Mouse (Mus musculus) adrenal gland, postnatal 36 days (tissue): ENCODE measurements at regions not wholly inside any gene's neighbourhood (a gene's known extent, or its start where the extent isn't known, plus 50 kb on each side); places are given as distances from the start of the nearest gene placed in this dataset.

Experiments
- DNase-seq, 2 experiments: peaks; one replicate each; pipeline ENCODE4 v3.0.0; 2021; ENCODE audit warnings: mixed read lengths in 1 of 2

DNA sequence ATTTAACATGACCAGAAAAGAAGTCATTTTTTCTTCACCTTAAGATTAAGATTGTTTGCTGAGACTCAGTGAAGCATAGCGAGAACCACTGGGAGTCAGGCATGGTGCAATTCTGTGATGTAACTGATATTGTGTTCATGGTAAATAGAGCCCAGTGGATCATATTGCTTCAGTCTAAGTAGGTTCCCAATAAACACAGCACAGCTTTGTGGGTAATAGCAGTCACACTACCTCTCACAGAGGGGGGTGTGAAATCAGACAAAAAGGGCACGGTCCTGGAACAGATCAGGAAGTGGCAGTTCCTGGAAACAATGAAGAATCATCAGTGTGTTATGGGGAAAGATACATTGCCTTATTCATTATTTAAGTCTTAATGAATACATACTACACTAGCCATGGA is 84.1 kb upstream of the Nampt start:
- no peak for DNase-seq

GRCm38 (mm10) chr12:32741465-32741864 is 77.9 kb upstream of the Nampt start:
- DNase-seq: no peak

DNA sequence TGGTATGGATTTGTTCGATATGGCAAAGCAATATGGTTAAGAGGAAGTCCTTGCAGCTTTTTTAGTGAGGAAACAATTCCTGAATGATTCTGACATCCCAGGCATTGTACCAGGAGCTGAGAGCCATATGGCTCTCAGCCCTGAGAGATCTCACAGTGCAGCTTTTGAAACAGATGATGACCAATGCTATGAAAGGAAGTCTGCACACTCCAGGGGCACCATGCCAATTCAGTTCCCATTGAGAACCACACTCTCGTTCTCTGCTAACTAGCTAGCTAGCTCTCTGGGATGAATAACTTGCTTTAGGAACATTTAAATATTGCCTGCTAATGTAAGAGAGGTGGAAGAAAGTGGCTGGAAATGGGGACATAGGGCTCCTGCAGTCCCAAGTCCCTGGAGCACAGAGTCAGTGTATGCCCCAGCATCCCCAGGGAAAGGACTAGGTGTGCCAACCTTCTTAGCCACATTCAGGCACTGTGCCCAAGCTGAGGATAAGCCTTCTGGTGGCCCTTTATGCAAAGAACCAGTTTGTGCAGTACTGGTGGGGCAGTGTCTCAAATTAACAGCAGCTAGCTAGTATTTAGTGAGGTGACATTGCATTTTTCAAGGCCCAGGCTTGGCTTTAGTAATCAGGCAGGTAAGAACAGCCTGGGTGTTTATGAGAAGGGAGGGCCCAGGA is 61.8 kb upstream of the Nampt start:
- DNase-seq: peak in 1 of 2 experiments; percentile 25

GRCm38 (mm10) chr12:32758150-32758549 is 61.2 kb upstream of the Nampt start:
- DNase-seq: no peak

- DNase-seq: no peak
Measured at GRCm38 (mm10) chr12:32760627-32761026, 58.7 kb upstream of the Nampt start.

DNA sequence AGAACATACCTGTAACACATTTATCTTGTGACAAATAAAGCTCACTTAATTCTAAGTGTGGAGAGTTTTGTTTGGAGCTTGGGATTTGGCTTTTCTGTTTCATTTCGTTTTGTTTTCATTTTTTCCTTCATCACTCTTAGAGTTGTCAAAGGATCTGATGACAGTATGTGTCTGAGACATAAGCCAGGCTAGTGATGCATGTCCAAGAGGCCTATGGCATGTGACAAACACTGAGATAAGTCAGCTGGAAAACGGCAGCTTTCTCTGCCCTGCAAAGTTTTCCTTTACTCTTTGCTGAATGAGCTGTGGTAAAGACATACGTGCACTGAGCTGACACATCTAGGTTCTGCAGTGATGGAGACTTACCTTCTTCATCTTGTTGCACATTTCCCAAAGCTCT is 58.3 kb upstream of the Nampt start:
- no peak for DNase-seq

- DNase-seq: no peak
Measured at GRCm38 (mm10) chr12:32764271-32764670, 55.1 kb upstream of the Nampt start.

GRCm38 (mm10) chr12:32764747-32765146 is 54.6 kb upstream of the Nampt start:
- no peak for DNase-seq

GRCm38 (mm10) chr12:32765861-32766260 is 53.5 kb upstream of the Nampt start:
- DNase-seq: peak; percentile 13 to 42

GRCm38 (mm10) chr12:32766575-32766974 is 52.8 kb upstream of the Nampt start:
- DNase-seq: no peak

- DNase-seq: peak in 1 of 2 experiments; percentile 10
Measured at GRCm38 (mm10) chr12:32767206-32768081, 51.9 kb upstream of the Nampt start.

DNA sequence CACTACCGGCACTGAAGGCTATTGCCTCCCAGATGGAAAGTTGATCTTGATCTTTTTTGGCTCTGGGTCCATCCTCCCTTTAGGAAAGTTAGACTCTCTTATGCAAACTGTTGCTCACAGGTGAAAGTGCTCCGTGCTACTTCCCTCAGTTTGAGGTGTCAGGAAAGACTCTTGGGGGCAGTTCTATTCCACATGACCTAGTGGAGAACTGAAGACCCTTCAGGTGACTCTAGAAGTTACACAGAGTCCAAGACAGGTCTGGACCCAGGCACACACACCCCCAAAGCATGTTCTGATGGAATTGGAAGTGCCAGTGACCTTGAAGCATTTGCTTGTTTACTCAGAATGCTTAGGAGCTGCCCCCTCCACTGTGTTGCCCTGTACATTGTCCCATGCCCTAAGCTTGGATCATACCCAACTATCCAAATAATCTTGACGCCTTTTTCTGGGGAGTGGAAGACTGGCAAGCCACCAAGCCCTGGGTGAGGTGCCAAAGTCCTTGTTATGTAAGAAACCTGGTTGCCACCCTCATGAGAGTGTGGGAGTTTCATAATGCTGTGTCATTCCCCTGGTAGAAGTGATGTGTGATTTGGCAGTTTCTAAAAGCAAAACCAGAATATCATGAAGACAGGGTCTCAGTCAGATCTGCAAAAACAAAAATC is 51.1 kb upstream of the Nampt start:
- peak; percentile 27 to 57 for DNase-seq

DNA sequence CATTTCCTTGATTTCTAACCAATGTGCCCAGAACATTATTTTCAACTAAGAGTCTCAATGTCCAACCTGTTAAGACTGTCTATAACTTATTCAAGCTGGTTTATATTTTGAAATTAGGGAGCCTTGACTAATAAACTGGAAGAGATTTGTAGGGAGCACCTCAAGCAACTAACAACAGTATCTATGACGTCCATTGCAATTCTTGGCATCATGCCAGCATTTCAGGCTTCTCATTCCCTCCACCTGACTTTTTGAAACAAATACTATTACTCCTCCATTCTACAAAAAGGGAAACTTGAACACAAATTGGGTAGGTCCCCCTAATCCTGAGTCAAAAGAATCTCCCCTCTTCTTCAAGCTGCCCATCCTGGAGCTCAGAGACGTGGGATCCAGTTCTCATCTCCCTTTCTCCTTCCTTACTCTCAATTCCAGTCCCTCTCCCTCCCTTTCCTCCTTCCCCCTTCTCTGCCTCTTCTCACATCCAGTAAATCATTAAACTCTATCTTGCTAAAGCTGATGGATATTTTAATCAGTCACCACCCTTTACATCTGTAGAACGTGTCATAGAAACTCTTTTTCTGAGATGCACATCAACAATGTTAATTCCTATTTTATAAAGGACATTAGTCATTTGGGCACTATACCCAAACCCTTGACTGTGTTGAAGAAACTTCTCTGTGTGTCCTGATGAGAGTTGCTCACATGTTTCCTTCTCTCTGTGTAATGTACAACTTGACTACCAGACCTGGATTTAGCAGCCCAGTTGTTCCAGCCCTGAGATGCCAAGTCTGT is 50.4 kb upstream of the Nampt start:
- DNase-seq: no peak
